Mouse (Mus musculus) heart, adult 8-10 months (tissue): ENCODE data around the gene Yy1. TPM values are rescaled to one million over a fixed set of nuclear protein-coding genes. Genes with fewer than 3 reads are reported as not detected.

Experiments
- DNase-seq: peaks from one replicate; pipeline ENCODE4 v3.0.0; 2022; ENCODE audit warnings: low spot score
- microRNA-seq: library from miRNA; unstranded; fragments of <30 nt; microRNA quantifications from one replicate; pipeline ENCODE4 v1.2.0, GENCODE M21; 2022
- total RNA-seq, 4 experiments: library from RNA; stranded (reverse); gene quantifications; 2 replicates each; pipeline ENCODE4 v1.2.4; 2022

Yy1 gene
- total RNA-seq, 4 experiments from 2014 or later: 24.8 to 34.8 (median 28.6) TPM

DNA sequence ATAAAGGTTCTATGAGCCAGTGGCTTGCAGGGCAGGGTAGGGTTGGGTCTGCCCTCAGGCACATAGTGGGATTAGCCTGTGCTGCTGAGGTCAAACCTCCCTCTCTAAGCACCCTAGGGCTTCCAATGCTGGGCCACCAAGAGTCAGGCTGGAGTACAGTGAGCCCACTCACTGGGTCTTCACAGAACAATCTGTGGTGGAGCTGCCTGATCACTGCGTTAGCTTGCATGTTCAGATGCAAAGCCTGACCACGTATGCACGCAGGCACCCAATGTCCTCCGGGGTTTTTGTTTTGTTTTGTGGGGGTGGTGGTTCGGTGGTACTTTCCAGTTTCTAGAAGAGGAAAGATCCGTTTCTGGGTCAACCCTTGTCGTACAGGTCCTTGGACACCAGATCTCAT is 64.3 kb downstream of the Yy1 start:
- no peak for DNase-seq

DNA sequence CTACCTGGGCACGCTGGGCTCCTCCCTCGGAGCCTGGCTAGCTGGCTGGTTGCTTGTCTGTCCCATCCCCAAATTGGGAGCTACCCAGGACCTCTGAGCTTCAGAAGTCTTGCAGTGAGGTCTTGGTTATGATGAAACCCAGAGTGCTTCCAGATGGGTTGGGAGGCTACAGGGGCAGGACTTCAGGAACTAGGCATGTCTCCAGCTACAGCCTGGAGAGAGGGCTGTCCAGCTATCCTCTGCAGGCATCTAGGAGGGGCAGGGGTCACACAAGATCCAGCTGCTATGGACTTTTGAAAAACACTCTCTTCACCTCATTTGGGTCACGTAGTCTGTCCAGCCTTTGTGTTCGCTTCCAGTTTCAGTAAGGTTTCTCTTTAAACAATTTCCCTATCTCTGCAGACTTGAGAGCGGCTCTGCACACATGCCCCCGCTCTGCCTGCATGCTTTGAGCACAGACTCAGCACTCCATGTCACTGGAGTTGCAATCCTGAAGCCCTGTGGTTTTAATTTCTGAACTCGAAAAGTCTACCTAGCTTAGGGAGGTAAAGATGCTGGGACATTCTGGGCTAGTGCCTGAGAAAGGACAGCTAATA is 64.9 kb downstream of the Yy1 start:
- DNase-seq: peak; percentile 29

DNA sequence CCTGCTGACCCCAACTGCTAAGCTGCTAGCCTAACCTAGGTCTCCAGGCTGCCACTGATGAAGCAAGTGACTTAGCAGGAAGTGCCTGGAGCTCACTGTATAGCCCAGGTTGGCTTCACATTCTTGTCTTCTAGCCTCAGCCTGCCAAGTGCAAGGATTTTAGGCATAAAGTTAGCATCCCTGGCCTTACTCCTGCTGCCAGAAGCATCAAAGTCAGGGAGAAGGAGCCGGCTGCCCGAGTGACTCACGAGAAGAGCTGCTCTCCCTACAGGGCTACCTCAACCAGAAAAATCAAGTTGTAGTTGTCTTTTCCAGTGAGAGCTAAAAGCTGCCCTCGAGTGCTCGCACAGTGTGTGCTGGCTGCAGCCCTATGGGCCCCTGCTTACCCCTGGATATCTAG is 65.7 kb downstream of the Yy1 start:
- DNase-seq: no peak

DNA sequence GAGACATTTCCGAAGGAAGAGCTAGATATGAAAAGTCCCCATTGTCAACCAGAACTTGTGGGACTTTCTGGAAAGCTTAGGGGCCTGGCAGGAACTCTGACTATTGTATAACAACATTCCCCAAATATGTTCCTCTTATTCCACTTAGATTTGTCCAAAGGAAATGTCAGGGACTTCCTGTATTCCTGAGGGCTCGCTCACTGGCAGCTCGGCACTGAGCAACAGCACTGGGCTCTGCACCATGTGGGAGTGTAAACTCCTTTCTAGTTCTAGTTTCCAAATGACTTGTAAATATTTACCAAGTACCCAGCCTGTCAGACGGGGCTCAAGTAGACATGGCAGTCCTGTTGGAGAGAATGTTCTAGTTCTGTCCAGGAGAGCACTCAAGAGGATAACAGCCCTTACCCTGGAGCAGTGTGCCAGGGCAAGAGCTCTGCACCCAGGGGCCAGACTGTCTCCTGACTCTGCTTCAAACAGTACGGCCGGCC is 72.3 kb downstream of the Yy1 start:
- peak; percentile 24 for DNase-seq

DNA sequence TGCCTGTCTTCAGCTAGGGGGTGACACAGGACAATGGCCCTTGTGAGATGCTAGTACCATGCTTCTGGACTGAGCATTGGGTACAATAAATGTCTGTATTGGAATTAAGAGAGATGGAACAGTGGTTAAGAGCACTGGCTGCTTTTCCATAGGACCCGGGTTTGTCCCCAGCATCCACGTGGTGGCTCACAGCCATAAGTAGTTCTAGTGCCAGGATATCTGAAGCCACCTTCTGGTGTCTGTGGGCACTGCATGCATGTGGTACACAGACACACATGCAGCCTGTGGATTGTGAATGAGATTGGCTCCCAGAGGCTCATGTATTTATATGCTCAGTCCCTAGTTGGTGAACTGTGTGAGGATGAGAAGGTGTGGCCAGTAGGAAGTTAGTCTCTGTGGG is 76.8 kb downstream of the Yy1 start:
- no peak for DNase-seq

Small RNA genes within 50 kb of the gene (microRNA-seq; reads per million reads assigned to microRNA genes)
- 110 reads per million, percentile 61 among the genes with 10 or more reads in this experiment for gene Mir345

Other genes starting within 250 kb of the Yy1 start
- 10 to 100 TPM; 29.0 to 41.2 (median 32.4) TPM for gene Evl, start 238.3 kb upstream of the Yy1 start, total RNA-seq
- gene Degs2, start 90.7 kb upstream of the Yy1 start, total RNA-seq: under 1 TPM; 0.25 to 1.00 (median 0.56) TPM
- gene Slc25a29, start 42.9 kb downstream of the Yy1 start, total RNA-seq: 10 to 100 TPM; 13.1 to 16.9 (median 14.1) TPM
- gene Slc25a47, start 43.1 kb downstream of the Yy1 start, total RNA-seq: 1 to 10 TPM; 6.9 to 7.6 (median 7.3) TPM
- 1 to 10 TPM; 5.3 to 7.4 (median 6.4) TPM for gene Wdr25, start 100.7 kb downstream of the Yy1 start, total RNA-seq
- 10 to 100 TPM; 31.0 to 36.9 (median 34.0) TPM for gene Wars, start 101.2 kb downstream of the Yy1 start, total RNA-seq